Mouse (Mus musculus): ENCODE results near the gene Btbd7.

GRCm38 (mm10) chr12:102870527-102870926 is 7.7 kb downstream of the Btbd7 start:
- TF ChIP-seq CTCF (IDR thresholded peaks at IDR 0.05; ENCODE audit: extremely low read depth, insufficient read depth, low read length) (no peak), POLR2A (IDR thresholded peaks at IDR 0.05; ENCODE audit: extremely low read depth, insufficient read depth, low read length) (no peak)
